Mouse (Mus musculus) liver, embryonic 14.5 days (tissue): ENCODE measurements at regions not wholly inside any gene's neighbourhood (a gene's known extent, or its start where the extent isn't known, plus 50 kb on each side); places are given as distances from the start of the nearest gene placed in this dataset.
A peak's percentile ranks its signal among the peaks of the same experiment; 100 is the strongest.

Experiments
- ATAC-seq: fragments of 200-750 bp; cut with Nextera tagmentation; 2 replicates; pipeline ENCODE4 v1.8.0; 2017; ENCODE audit warnings: moderate number of reproducible peaks, mild to moderate bottlenecking, moderate library complexity; ENCODE audit not compliant: insufficient read depth
- DNase-seq, 3 experiments: peaks; one replicate each; pipeline ENCODE4 v3.0.0-alpha.2; 2012 to 2013; ENCODE audit warnings: low read depth in 3 of 3, low spot score in 3 of 3
- H3K27ac ChIP-seq: fragments of 300-500 bp; sonication (generic); 2 replicates; pipeline ENCODE4 v1.5.1; 2014; ENCODE audit warnings: moderate library complexity, mild to moderate bottlenecking, control low read depth, inconsistent platforms
- H3K27me3 ChIP-seq: fragments of 300-500 bp; sonication (generic); 2 replicates; pipeline ENCODE4 v1.6.1; 2014; ENCODE audit warnings: mild to moderate bottlenecking, low read length, moderate library complexity; ENCODE audit not compliant: control insufficient read depth, insufficient read depth
- H3K36me3 ChIP-seq: fragments of 300-500 bp; sonication (generic); replicated peaks from 2 replicates; pipeline ENCODE4 v1.6.1; 2014; ENCODE audit warnings: low read depth; ENCODE audit not compliant: control insufficient read depth, insufficient read depth
- H3K4me1 ChIP-seq, 2 experiments: fragments of 200-500 bp in 1 of 2; fragments of 300-500 bp in 1 of 2; sonication (generic) in 1 of 2; replicated peaks; 2 replicates each; pipeline ENCODE4 v1.6.1; 2012 to 2014; ENCODE audit warnings: antibody characterized with exemption in 1 of 2, inconsistent platforms in 1 of 2, low read length in 1 of 2; ENCODE audit not compliant: control insufficient read depth in 2 of 2, insufficient read depth in 2 of 2
- H3K4me2 ChIP-seq: fragments of 300-500 bp; sonication (generic); 2 replicates; pipeline ENCODE4 v1.6.1; 2014; ENCODE audit warnings: low read depth, mild to moderate bottlenecking, control low read depth, moderate library complexity
- H3K4me3 ChIP-seq, 2 experiments: fragments of 200-500 bp in 1 of 2; fragments of 300-500 bp in 1 of 2; sonication (generic) in 1 of 2; 2 replicates each; pipeline ENCODE4 v1.5.1; 2012 to 2014; ENCODE audit warnings: low read depth in 2 of 2, low read length in 2 of 2, mild to moderate bottlenecking in 2 of 2, control low read depth in 1 of 2, inconsistent platforms in 1 of 2, moderate library complexity in 1 of 2; ENCODE audit not compliant: insufficient read depth in 1 of 2
- H3K9ac ChIP-seq: fragments of 300-500 bp; sonication (generic); replicated peaks from 2 replicates; pipeline ENCODE4 v1.6.1; 2014; ENCODE audit warnings: mild to moderate bottlenecking, control low read depth, moderate library complexity
- H3K9me3 ChIP-seq: fragments of 300-500 bp; sonication (generic); 2 replicates; pipeline ENCODE4 v1.6.1; 2016; ENCODE audit warnings: low read length, mixed read lengths; ENCODE audit not compliant: control insufficient read depth
- CTCF ChIP-seq: IDR thresholded peaks from 2 replicates; pipeline ENCODE4 v1.5.1; 2016; ENCODE audit warnings: antibody characterized with exemption, low read depth, control low read depth
- EP300 ChIP-seq: IDR thresholded peaks from 2 replicates; pipeline ENCODE4 v1.6.1; 2016; ENCODE audit warnings: antibody characterized with exemption, low read depth
- WGBS: fragments of 180-500 bp; shearing (Covaris S2); extraction: QIAGEN DNeasy Blood & Tissue Kit; methylation state at CpG from one replicate; pipeline ENCODE4 v1.1.7; 2014; ENCODE audit not compliant: insufficient replicate concordance; 5-methylcytosine and 5-hydroxymethylcytosine counted together

GRCm38 (mm10) chr6:143622161-143622560 is 455.1 kb downstream of the Etnk1 start:
- Histone ChIP-seq H3K4me1 (no peaks in the 10 kb centered on the region), H3K4me2 (no peak overlapping the region), H3K9ac (no peak overlapping the region), H3K36me3 (no peaks in the 10 kb centered on the region), H3K27ac (no peak overlapping the region), H3K27me3 (no peaks in the 10 kb centered on the region), H3K4me3 (no peak overlapping the region), H3K9me3 (no peaks in the 10 kb centered on the region)
- ATAC-seq (no peak), DNase-seq (no peak)
- WGBS: 42% methylated on average over 2 of the region's 2 CpGs
- no peak for TF ChIP-seq CTCF
- TF ChIP-seq EP300: no peak

GRCm38 (mm10) chr6:143624901-143625300 is 457.9 kb downstream of the Etnk1 start:
- TF ChIP-seq CTCF: no peak
- TF ChIP-seq EP300: no peak
- Histone ChIP-seq H3K9me3 (no peaks in the 10 kb centered on the region), H3K36me3 (no peaks in the 10 kb centered on the region), H3K27ac (no peak overlapping the region), H3K9ac (no peak overlapping the region), H3K4me1 (no peaks in the 10 kb centered on the region), H3K4me2 (no peak overlapping the region), H3K4me3 (no peak overlapping the region), H3K27me3 (no peaks in the 10 kb centered on the region)
- no peak for DNase-seq
- 68% methylated on average over 3 of the region's 3 CpGs for WGBS
- ATAC-seq: no peak

GRCm38 (mm10) chr6:143631581-143631980 is 464.6 kb downstream of the Etnk1 start:
- Histone ChIP-seq H3K4me1 (peaks cover 0 to 2% of the 10 kb centered on the region in 2 experiments; a peak in 2 of 4 replicates), H3K9ac (no peak overlapping the region), H3K27me3 (no peaks in the 10 kb centered on the region), H3K4me3 (no peak overlapping the region), H3K9me3 (no peaks in the 10 kb centered on the region), H3K27ac (no peak overlapping the region), H3K4me2 (no peak overlapping the region), H3K36me3 (no peaks in the 10 kb centered on the region)
- no peak for ATAC-seq
- DNase-seq: no peak
- TF ChIP-seq CTCF (no peak), EP300 (no peak)
- WGBS: 45% methylated on average over 7 of the region's 7 CpGs

GRCm38 (mm10) chr6:143633710-143634109 is 466.7 kb downstream of the Etnk1 start:
- Histone ChIP-seq H3K4me3 (no peak overlapping the region), H3K36me3 (no peaks in the 10 kb centered on the region), H3K4me2 (no peak overlapping the region), H3K4me1 (peaks cover 0 to 2% of the 10 kb centered on the region in 2 experiments; a peak in 2 of 4 replicates), H3K27me3 (no peaks in the 10 kb centered on the region), H3K9me3 (no peaks in the 10 kb centered on the region), H3K27ac (no peak overlapping the region), H3K9ac (no peak overlapping the region)
- DNase-seq (no peak), ATAC-seq (0 out of 2 replicates have a peak, but pooled peaks have one; percentile 15)
- WGBS: 59% methylated on average over 6 of the region's 6 CpGs
- TF ChIP-seq EP300 (no peak), CTCF (no peak)

GRCm38 (mm10) chr6:143634334-143634733 is 467.3 kb downstream of the Etnk1 start:
- ATAC-seq: no peak
- H3K4me3 ChIP-seq: no peak overlapping the region
- H3K27me3 ChIP-seq: no peaks in the 10 kb centered on the region
- no peaks in the 10 kb centered on the region for H3K9me3 ChIP-seq
- H3K4me2 ChIP-seq: no peak overlapping the region
- H3K4me1 ChIP-seq: peaks cover 0 to 2% of the 10 kb centered on the region in 2 experiments; a peak in 2 of 4 replicates
- no peak overlapping the region for H3K9ac ChIP-seq
- WGBS: 66% methylated on average over 10 of the region's 10 CpGs
- H3K36me3 ChIP-seq: no peaks in the 10 kb centered on the region
- no peak overlapping the region for H3K27ac ChIP-seq
- peak in 2 of 3 experiments; percentile 2 to 11 for DNase-seq
- TF ChIP-seq EP300 (no peak), CTCF (no peak)
